22 mouse cellular contexts compared by ENCODE assay signal in the genomic region with DNA sequence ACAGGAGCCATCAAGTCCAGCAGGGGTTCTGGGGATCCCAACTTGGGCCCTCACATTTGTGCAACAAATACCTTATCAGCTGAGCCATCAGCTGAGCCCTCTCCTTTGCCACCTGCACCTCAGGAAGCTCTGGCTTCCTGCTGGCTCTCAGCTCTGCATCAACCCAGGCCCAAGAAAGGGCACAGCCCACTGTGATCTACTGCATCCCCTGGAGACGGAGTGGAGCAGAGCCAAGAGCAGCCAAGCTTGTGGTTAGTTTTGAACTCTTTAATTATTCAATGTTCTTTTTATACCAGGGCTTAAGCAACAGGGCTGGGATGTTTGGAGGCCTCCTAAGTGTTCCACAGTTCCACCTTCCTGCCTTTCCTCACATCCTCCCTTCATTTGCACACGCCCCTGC. TPM values are rescaled to one million over a fixed set of nuclear protein-coding genes. Genes with fewer than 3 reads are reported as not detected.
DNase-seq lines count a peak whose midpoint lies in the region; ATAC-seq and TF ChIP-seq lines count a peak whose summit lies in the region.
"Had no signal": no experiment of that assay in that cellular context is flagged by ENCODE, and none has a peak within 500 bp of the region (broad histone marks: within the 10 kb centered on the region; RNA-seq: fewer than 3 reads in every experiment).

No protein-coding gene starts in this region.

- no peaks in the 10 kb centered on the region for H3K4me1 ChIP-seq in kidney, postnatal 0 days (replicated peaks; ENCODE audit: insufficient read depth, low read length)
- H3K4me1 ChIP-seq in forebrain, embryonic 12.5 days = no peaks in the 10 kb centered on the region
- H3K4me1 ChIP-seq: forebrain, embryonic 15.5 days had no signal

- no peak overlapping the region for H3K9ac ChIP-seq in kidney, postnatal 0 days (ENCODE audit: low read depth, low read length)
- H3K9ac ChIP-seq in forebrain, embryonic 12.5 days = no peak overlapping the region
- H3K9ac ChIP-seq: forebrain, embryonic 15.5 days; heart, embryonic 15.5 days; kidney, embryonic 15.5 days; liver, embryonic 15.5 days had no signal

- no peak for TF ChIP-seq POLR2A in myocyte (IDR thresholded peaks at IDR 0.05; ENCODE audit: insufficient read length, low read depth)

- no peaks in the 10 kb centered on the region for H3K27me3 ChIP-seq in kidney, postnatal 0 days (ENCODE audit: insufficient read depth, low read length)
- no peaks in the 10 kb centered on the region for H3K27me3 ChIP-seq in myocyte (ENCODE audit: control insufficient read depth, insufficient read depth, insufficient read length)
- 0 out of 2 replicates have a peak, but pooled peaks cover 4% of the 10 kb centered on the region for H3K27me3 ChIP-seq in forebrain, embryonic 12.5 days
- H3K27me3 ChIP-seq: forebrain, embryonic 15.5 days; heart, embryonic 15.5 days; kidney, embryonic 15.5 days; liver, embryonic 15.5 days; megakaryocyte, embryonic 14.5 days had no signal

- no peaks in the 10 kb centered on the region for H3K9me3 ChIP-seq in kidney, postnatal 0 days (replicated peaks; ENCODE audit: low read length)
- H3K9me3 ChIP-seq in forebrain, embryonic 12.5 days = no peaks in the 10 kb centered on the region
- H3K9me3 ChIP-seq: forebrain, embryonic 15.5 days; heart, embryonic 15.5 days; kidney, embryonic 15.5 days; liver, embryonic 15.5 days; megakaryocyte, embryonic 14.5 days had no signal

- no peaks in the 10 kb centered on the region for H3K36me3 ChIP-seq in kidney, postnatal 0 days (ENCODE audit: insufficient read depth, low read length)
- H3K36me3 ChIP-seq in myocyte (ENCODE audit: control insufficient read depth, insufficient read depth) = no peaks in the 10 kb centered on the region
- H3K36me3 ChIP-seq in forebrain, embryonic 12.5 days (replicated peaks) = no peaks in the 10 kb centered on the region
- H3K36me3 ChIP-seq: forebrain, embryonic 15.5 days; heart, embryonic 15.5 days; kidney, embryonic 15.5 days; liver, embryonic 15.5 days had no signal

- H3K27ac ChIP-seq in kidney, postnatal 0 days = 0 out of 2 replicates have a peak overlapping the region, but pooled peaks have one; percentile 39
- H3K27ac ChIP-seq in forebrain, embryonic 12.5 days = no peak overlapping the region
- H3K27ac ChIP-seq: forebrain, embryonic 15.5 days; heart, embryonic 15.5 days; liver, embryonic 15.5 days had no signal

- DNase-seq in kidney, postnatal 0 days (ENCODE audit: low spot score) = no peak
- no peak for DNase-seq in kidney, adult 8-10 months
- DNase-seq in adipocyte (ENCODE audit: low spot score) = peak; percentile 13
- peak; percentile 54 for DNase-seq in thymus, postnatal 4 days
- no peak for DNase-seq in left cerebral cortex, postnatal 10 days (ENCODE audit: extremely low spot score in 1 of 2, low spot score in 2 of 2)
- no peak for DNase-seq in layer of hippocampus, adult 8-10 months (ENCODE audit: low spot score in 2 of 2)
- DNase-seq: adrenal gland, postnatal 10 days; cerebellum, adult 18-20 months; heart, adult 11 months had no signal

- intact Hi-C loops in left cerebral cortex, postnatal 10 days (cut with DNase I) = no loop called here

- TF ChIP-seq CTCF in kidney, postnatal 0 days (IDR thresholded peaks at IDR 0.05; ENCODE audit: low read depth) = no peak

- no peak overlapping the region for H3K4me3 ChIP-seq in kidney, postnatal 0 days (replicated peaks; ENCODE audit: low read depth, low read length)
- H3K4me3 ChIP-seq in myocyte = no peak overlapping the region
- H3K4me3 ChIP-seq in forebrain, embryonic 12.5 days (replicated peaks) = no peak overlapping the region
- H3K4me3 ChIP-seq: forebrain, embryonic 15.5 days; heart, embryonic 15.5 days; kidney, embryonic 15.5 days; liver, embryonic 15.5 days; megakaryocyte, embryonic 14.5 days had no signal

- 65% methylated on average over 2 of the region's 2 CpGs for WGBS in kidney, postnatal 0 days
- WGBS in forebrain, embryonic 12.5 days = 69% methylated on average over 2 of the region's 2 CpGs

- H3ac ChIP-seq in myocyte (ENCODE audit: control insufficient read depth, insufficient read length) = no peak overlapping the region

- no peak for ATAC-seq in kidney, postnatal 0 days (replicated peaks; ENCODE audit: low FRiP score, low read depth)
- ATAC-seq in forebrain, embryonic 12.5 days (ENCODE audit: low FRiP score) = no peak
- ATAC-seq: forebrain, embryonic 15.5 days; inflammation-experienced regulatory T-cells, adult 6 months; lung, postnatal 0 days had no signal

- H3K79me2 ChIP-seq in myocyte (ENCODE audit: control insufficient read depth, insufficient read depth) = no peaks in the 10 kb centered on the region

- no peak overlapping the region for H3K4me2 ChIP-seq in kidney, postnatal 0 days (ENCODE audit: low read length)
- no peak overlapping the region for H3K4me2 ChIP-seq in myocyte (ENCODE audit: low read depth)
- no peak overlapping the region for H3K4me2 ChIP-seq in forebrain, embryonic 12.5 days
- H3K4me2 ChIP-seq: forebrain, embryonic 15.5 days; heart, embryonic 15.5 days; kidney, embryonic 15.5 days; liver, embryonic 15.5 days had no signal

TF ChIP-seq in myocyte, 11 proteins besides CTCF, POLR2A, EP300 and RAD21:
- TF ChIP-seq CEBPB (IDR thresholded peaks at IDR 0.05; ENCODE audit: insufficient read depth, poor library complexity, severe bottlenecking) (peak; percentile 31; the same call in 1 of the 2 replicates), USF1 (IDR thresholded peaks at IDR 0.05; ENCODE audit: low read depth) (no peak)

RNA-seq across cellular contexts. Expression of gene Cldn4, which starts 13.7 kb away (rescaled TPM):
- 55.7 and 59.1 TPM in 2 replicates for polyA plus RNA-seq in kidney, postnatal 0 days (2015; fragmentation: Nextera tagmentation; extraction: Ambion mirVana)
- not detected for polyA plus RNA-seq in myocyte (2012; fragmentation: generic; extraction: Trizol)
- polyA plus RNA-seq in forebrain, embryonic 12.5 days (2016; fragmentation: Nextera tagmentation; extraction: Ambion mirVana) = 2.0 and 2.8 TPM in 2 replicates
- not detected for total RNA-seq in left cerebral cortex, postnatal 10 days (2021)
- not detected for total RNA-seq in layer of hippocampus, adult 8-10 months (2022)
- total RNA-seq: layer of hippocampus, postnatal 10 days; left cerebral cortex, postnatal 14 days had no signal
- polyA plus RNA-seq: forebrain, embryonic 15.5 days; inflammation-experienced regulatory T-cells, adult 6 months; neural tube, embryonic 14.5 days had no signal

RNA-seq across cellular contexts. Expression of gene Cldn3, which starts 25.6 kb away (rescaled TPM):
- 72.4 and 72.9 TPM in 2 replicates for polyA plus RNA-seq in kidney, postnatal 0 days (2015; fragmentation: Nextera tagmentation; extraction: Ambion mirVana)
- polyA plus RNA-seq in myocyte (2012; fragmentation: generic; extraction: Trizol) = not detected
- 6.3 and 7.6 TPM in 2 replicates for polyA plus RNA-seq in forebrain, embryonic 12.5 days (2016; fragmentation: Nextera tagmentation; extraction: Ambion mirVana)
- 1 to 10 TPM; 1.0 to 2.3 TPM for total RNA-seq in left cerebral cortex, postnatal 10 days (2021)
- under 1 TPM; 0.61 to 0.87 (median 0.81) TPM for total RNA-seq in layer of hippocampus, adult 8-10 months (2022)
- total RNA-seq: MEL had no signal
- polyA plus RNA-seq: inflammation-experienced regulatory T-cells, adult 6 months had no signal

RNA-seq across cellular contexts. Expression of gene Mettl27, which starts 28.3 kb away (rescaled TPM):
- 41.5 and 43.4 TPM in 2 replicates for polyA plus RNA-seq in kidney, postnatal 0 days (2015; fragmentation: Nextera tagmentation; extraction: Ambion mirVana)
- 9.1 TPM for polyA plus RNA-seq in myocyte (2012; fragmentation: generic; extraction: Trizol)
- 7.7 and 8.8 TPM in 2 replicates for polyA plus RNA-seq in forebrain, embryonic 12.5 days (2016; fragmentation: Nextera tagmentation; extraction: Ambion mirVana)
- total RNA-seq in left cerebral cortex, postnatal 10 days (2021) = 1 to 10 TPM; 8.7 to 8.9 TPM
- 10 to 100 TPM in 2 of 4 experiments, 1 to 10 TPM in 2; 8.0 to 13.5 (median 10.8) TPM for total RNA-seq in layer of hippocampus, adult 8-10 months (2022)

RNA-seq across cellular contexts. Expression of gene Cldn13, which starts 45.1 kb away (rescaled TPM):
- 0.14 TPM in 1 of 2 replicates, not detected in the other for polyA plus RNA-seq in kidney, postnatal 0 days (2015; fragmentation: Nextera tagmentation; extraction: Ambion mirVana)
- polyA plus RNA-seq in myocyte (2012; fragmentation: generic; extraction: Trizol) = not detected
- 1.1 and 2.0 TPM in 2 replicates for polyA plus RNA-seq in forebrain, embryonic 12.5 days (2016; fragmentation: Nextera tagmentation; extraction: Ambion mirVana)
- not detected for total RNA-seq in left cerebral cortex, postnatal 10 days (2021)
- total RNA-seq in layer of hippocampus, adult 8-10 months (2022) = not detected
- total RNA-seq: layer of hippocampus, postnatal 10 days; left cerebral cortex, postnatal 14 days had no signal
- polyA plus RNA-seq: forebrain, embryonic 15.5 days; inflammation-experienced regulatory T-cells, adult 6 months had no signal

RNA-seq across cellular contexts. Expression of gene Abhd11, which starts 48.5 kb away (rescaled TPM):
- polyA plus RNA-seq in kidney, postnatal 0 days (2015; fragmentation: Nextera tagmentation; extraction: Ambion mirVana) = 93.7 and 94.5 TPM in 2 replicates
- 33.0 TPM for polyA plus RNA-seq in myocyte (2012; fragmentation: generic; extraction: Trizol)
- polyA plus RNA-seq in forebrain, embryonic 12.5 days (2016; fragmentation: Nextera tagmentation; extraction: Ambion mirVana) = 42.3 and 43.1 TPM in 2 replicates
- 10 to 100 TPM; 49.8 to 52.5 TPM for total RNA-seq in left cerebral cortex, postnatal 10 days (2021)
- 10 to 100 TPM; 30.3 to 35.3 (median 33.6) TPM for total RNA-seq in layer of hippocampus, adult 8-10 months (2022)

Comparison
In these comparisons a context has a peak if more than half of its experiments do, and no peak if none do; other contexts are left out.
1. DNase-seq: peak in adipocyte (single experiment) and thymus, postnatal 4 days (single experiment); none in kidney, postnatal 0 days (single experiment), kidney, adult 8-10 months (0 of 2), left cerebral cortex, postnatal 10 days (0 of 2) and layer of hippocampus, adult 8-10 months (0 of 2).
2. RNA of gene Cldn4, which starts 13.7 kb away (polyA plus RNA-seq): 55.7 to 59.1 TPM in kidney, postnatal 0 days; 2.0 to 2.8 TPM in forebrain, embryonic 12.5 days and not detected in myocyte (single experiment); every median in the first group is over 10 times any median in the second.